Mouse (Mus musculus): Measurements from ENCODE around the gene Ptrhd1.

The Ptrhd1 gene

GRCm38 (mm10) chr12:4245742-4246141, 11.9 kb downstream of the Ptrhd1 start:
- DNase-seq (ENCODE audit: low spot score in 2 of 2) = no peak

- DNase-seq (ENCODE audit: low spot score in 2 of 2) = no peak
Observed at GRCm38 (mm10) chr12:4249786-4250185, 16.0 kb downstream of the Ptrhd1 start.

GRCm38 (mm10) chr12:4252742-4253655, 19.2 kb downstream of the Ptrhd1 start:
- no peak for DNase-seq (ENCODE audit: low spot score in 2 of 2)

- no peak for DNase-seq (ENCODE audit: low spot score in 2 of 2)
Observed at GRCm38 (mm10) chr12:4267765-4268164, 33.9 kb downstream of the Ptrhd1 start.

GRCm38 (mm10) chr12:4271078-4271477, 37.3 kb downstream of the Ptrhd1 start:
- no peak for DNase-seq (ENCODE audit: low spot score in 2 of 2)

GRCm38 (mm10) chr12:4278978-4279755, 45.3 kb downstream of the Ptrhd1 start:
- no peak for DNase-seq (ENCODE audit: low spot score in 2 of 2)

GRCm38 (mm10) chr12:4279878-4280277, 46.1 kb downstream of the Ptrhd1 start:
- no peak for DNase-seq (ENCODE audit: low spot score in 2 of 2)

GRCm38 (mm10) chr12:4285186-4285585, 51.4 kb downstream of the Ptrhd1 start:
- DNase-seq (ENCODE audit: low spot score in 2 of 2) = no peak
